Mouse (Mus musculus) midbrain, embryonic 16.5 days (tissue): ENCODE results near the gene Frrs1. TPM values are rescaled to one million over a fixed set of nuclear protein-coding genes. Genes with fewer than 3 reads are reported as not detected.

Source experiments
- ATAC-seq: fragments of 200-750 bp; cut with Nextera tagmentation; 2 replicates; pipeline ENCODE4 v1.8.0; 2017; ENCODE audit warnings: moderate TSS enrichment
- H3K27ac ChIP-seq: fragments of 300-500 bp; sonication (generic); 2 replicates; pipeline ENCODE4 v1.5.1; 2014; ENCODE audit warnings: mild to moderate bottlenecking, low read length, mixed read lengths
- H3K27me3 ChIP-seq: fragments of 300-500 bp; sonication (generic); 2 replicates; pipeline ENCODE4 v1.6.1; 2014; ENCODE audit warnings: low read depth, low read length, mixed read lengths; ENCODE audit not compliant: control insufficient read depth, insufficient read depth
- H3K36me3 ChIP-seq: fragments of 300-500 bp; sonication (generic); 2 replicates; pipeline ENCODE4 v1.6.1; 2014; ENCODE audit warnings: mild to moderate bottlenecking, low read length, moderate library complexity, mixed read lengths; ENCODE audit not compliant: control insufficient read depth, insufficient read depth
- H3K4me1 ChIP-seq: fragments of 300-500 bp; sonication (generic); 2 replicates; pipeline ENCODE4 v1.6.1; 2014; ENCODE audit warnings: mild to moderate bottlenecking, low read length, mixed read lengths; ENCODE audit not compliant: control insufficient read depth, insufficient read depth
- H3K4me2 ChIP-seq: fragments of 300-500 bp; sonication (generic); 2 replicates; pipeline ENCODE4 v1.6.1; 2014; ENCODE audit warnings: mild to moderate bottlenecking, low read length, mixed read lengths
- H3K4me3 ChIP-seq: fragments of 300-500 bp; sonication (generic); 2 replicates; pipeline ENCODE4 v1.5.1; 2014; ENCODE audit warnings: low read depth, mild to moderate bottlenecking, low read length, moderate library complexity, mixed read lengths
- H3K9ac ChIP-seq: fragments of 300-500 bp; sonication (generic); 2 replicates; pipeline ENCODE4 v1.6.1; 2014; ENCODE audit warnings: low read depth, low read length, mixed read lengths
- H3K9me3 ChIP-seq: fragments of 300-500 bp; sonication (generic); replicated peaks from 2 replicates; pipeline ENCODE4 v1.6.1; 2014; ENCODE audit warnings: mild to moderate bottlenecking, low read length, mixed read lengths; ENCODE audit not compliant: control insufficient read depth, poor library complexity, severe bottlenecking
- WGBS: fragments of 180-500 bp; shearing (Covaris S2); extraction: QIAGEN DNeasy Blood & Tissue Kit; methylation state at CpG from one replicate; pipeline ENCODE4 v1.1.7; 2014; 5-methylcytosine and 5-hydroxymethylcytosine counted together
- polyA plus RNA-seq: library from polyadenylated mRNA; unstranded; fragments of >200 nt; fragmentation: Nextera tagmentation; extraction: Ambion mirVana; gene quantifications from 2 replicates; pipeline ENCODE4 v1.2.1, GENCODE M21; 2015

The Frrs1 gene
- polyA plus RNA-seq, 1 experiment from 2014 or later = 7.6 TPM

- peak overlapping the region; percentile 90 for H3K4me2 ChIP-seq
- peak overlapping the region; percentile 53 for H3K4me3 ChIP-seq
- 0 out of 2 replicates have a peak, but pooled peaks cover 4% of the 10 kb centered on the region for H3K4me1 ChIP-seq
- H3K27ac ChIP-seq = peak overlapping the region; percentile 70
- H3K9ac ChIP-seq = peak overlapping the region; percentile 65
- H3K9me3 ChIP-seq = no peaks in the 10 kb centered on the region
- no peaks in the 10 kb centered on the region for H3K27me3 ChIP-seq
- no peaks in the 10 kb centered on the region for H3K36me3 ChIP-seq
- 78% methylated on average over 19 of the region's 19 CpGs for WGBS
- peak; percentile 61 for ATAC-seq
These were observed 1.3 kb downstream of the Frrs1 start for GRCm38 (mm10) chr3:116860333-116861222.

- WGBS = 10% methylated on average over 4 of the region's 4 CpGs
- Histone ChIP-seq H3K27me3 (no peaks in the 10 kb centered on the region), H3K9ac (peak overlapping the region; percentile 65), H3K9me3 (no peaks in the 10 kb centered on the region), H3K4me1 (0 out of 2 replicates have a peak, but pooled peaks cover 4% of the 10 kb centered on the region), H3K36me3 (no peaks in the 10 kb centered on the region), H3K4me2 (peak overlapping the region; percentile 90), H3K4me3 (peak overlapping the region; percentile 53), H3K27ac (peak overlapping the region; percentile 70)
- ATAC-seq = peak; percentile 78
These were observed 1.9 kb downstream of the Frrs1 start for GRCm38 (mm10) chr3:116861223-116861539.

GRCm38 (mm10) chr3:116861540-116862067 is 2.3 kb downstream of the Frrs1 start:
- H3K9ac ChIP-seq = peak overlapping the region; percentile 65
- H3K27me3 ChIP-seq = no peaks in the 10 kb centered on the region
- peak overlapping the region; percentile 70 for H3K27ac ChIP-seq
- WGBS = 3% methylated on average over 25 of the region's 25 CpGs
- H3K4me1 ChIP-seq = 0 out of 2 replicates have a peak, but pooled peaks cover 4% of the 10 kb centered on the region
- peak overlapping the region; percentile 53 for H3K4me3 ChIP-seq
- H3K9me3 ChIP-seq = no peaks in the 10 kb centered on the region
- no peaks in the 10 kb centered on the region for H3K36me3 ChIP-seq
- H3K4me2 ChIP-seq = peak overlapping the region; percentile 90
- peak; percentile 92 for ATAC-seq

- ATAC-seq = no peak
- no peaks in the 10 kb centered on the region for H3K9me3 ChIP-seq
- H3K27me3 ChIP-seq = no peaks in the 10 kb centered on the region
- 83% methylated on average over 1 of the region's 1 CpGs for WGBS
- no peak overlapping the region for H3K4me2 ChIP-seq
- no peak overlapping the region for H3K9ac ChIP-seq
- no peak overlapping the region for H3K4me3 ChIP-seq
- H3K27ac ChIP-seq = no peak overlapping the region
- 0 out of 2 replicates have a peak, but pooled peaks cover 4% of the 10 kb centered on the region for H3K4me1 ChIP-seq
- no peaks in the 10 kb centered on the region for H3K36me3 ChIP-seq
These were observed 3.4 kb downstream of the Frrs1 start for GRCm38 (mm10) chr3:116862621-116863020.

GRCm38 (mm10) chr3:116864421-116864820 is 5.2 kb downstream of the Frrs1 start:
- 89% methylated on average over 5 of the region's 5 CpGs for WGBS
- Histone ChIP-seq H3K4me2 (no peak overlapping the region), H3K27ac (no peak overlapping the region), H3K9ac (no peak overlapping the region), H3K4me1 (0 out of 2 replicates have a peak, but pooled peaks cover 4% of the 10 kb centered on the region), H3K4me3 (no peak overlapping the region), H3K27me3 (no peaks in the 10 kb centered on the region), H3K9me3 (no peaks in the 10 kb centered on the region), H3K36me3 (no peaks in the 10 kb centered on the region)
- ATAC-seq = no peak

GRCm38 (mm10) chr3:116865199-116865636 is 6.0 kb downstream of the Frrs1 start:
- ATAC-seq = no peak
- 72% methylated on average over 1 of the region's 1 CpGs for WGBS

GRCm38 (mm10) chr3:116870372-116870771 is 11.1 kb downstream of the Frrs1 start:
- Histone ChIP-seq H3K27ac (no peak overlapping the region), H3K4me2 (no peak overlapping the region), H3K4me3 (no peak overlapping the region), H3K4me1 (no peaks in the 10 kb centered on the region), H3K27me3 (no peaks in the 10 kb centered on the region), H3K9me3 (no peaks in the 10 kb centered on the region), H3K36me3 (no peaks in the 10 kb centered on the region), H3K9ac (no peak overlapping the region)
- ATAC-seq = no peak
- WGBS = 32% methylated on average over 3 of the region's 3 CpGs

More at GRCm38 (mm10) chr3:116865199-116865636, 6.0 kb downstream of the Frrs1 start:
- Histone ChIP-seq H3K27ac (no peak overlapping the region), H3K36me3 (no peaks in the 10 kb centered on the region), H3K4me2 (no peak overlapping the region), H3K9ac (no peak overlapping the region), H3K27me3 (no peaks in the 10 kb centered on the region), H3K4me3 (no peak overlapping the region), H3K4me1 (0 out of 2 replicates have a peak, but pooled peaks cover 4% of the 10 kb centered on the region), H3K9me3 (no peaks in the 10 kb centered on the region)

- Histone ChIP-seq H3K36me3 (no peaks in the 10 kb centered on the region), H3K4me2 (no peak overlapping the region), H3K27me3 (no peaks in the 10 kb centered on the region), H3K9me3 (no peaks in the 10 kb centered on the region), H3K9ac (no peak overlapping the region), H3K27ac (no peak overlapping the region), H3K4me3 (no peak overlapping the region), H3K4me1 (no peaks in the 10 kb centered on the region)
- ATAC-seq = no peak
- WGBS = 90% methylated on average over 14 of the region's 14 CpGs
These were observed 23.1 kb downstream of the Frrs1 start for GRCm38 (mm10) chr3:116882221-116882960.
